ENCODE assay signal across 8 mouse cellular contexts in the genomic region with DNA sequence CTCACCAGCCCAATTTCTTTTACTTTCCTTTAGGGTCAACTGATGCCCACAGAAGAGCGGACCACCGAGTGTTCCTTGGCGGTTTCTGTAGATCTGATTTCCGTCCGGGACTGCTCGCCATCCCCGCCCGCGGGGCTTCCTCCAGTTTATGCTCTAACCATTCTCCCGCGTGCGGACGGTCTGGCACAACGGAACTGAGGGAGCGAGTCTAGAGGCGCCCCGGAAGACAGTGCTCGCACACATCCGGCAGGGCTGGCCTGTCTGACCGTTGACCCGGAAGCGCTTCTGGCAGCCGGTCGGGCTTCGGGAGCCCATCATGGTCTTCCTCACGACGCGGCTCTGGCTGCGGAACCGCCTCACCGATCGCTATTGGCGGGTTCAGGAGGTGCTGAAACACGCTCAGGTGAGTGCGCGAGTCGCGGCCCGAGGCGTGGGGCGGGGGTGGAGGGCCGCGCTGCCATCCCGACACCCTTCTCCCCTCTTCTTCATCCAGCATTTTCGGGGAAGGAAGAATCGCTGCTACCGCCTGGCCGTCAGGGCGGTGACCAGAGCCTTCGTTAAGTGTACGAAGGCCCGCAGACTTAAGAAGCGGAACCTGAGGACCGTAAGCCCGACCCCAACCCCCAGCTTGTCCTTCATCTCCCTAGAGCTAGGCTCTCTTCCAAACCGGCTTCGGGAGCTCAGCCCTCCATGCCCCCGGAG. TPM values are rescaled to one million over a fixed set of nuclear protein-coding genes. Genes with fewer than 3 reads are reported as not detected.
DNase-seq lines count a peak whose midpoint lies in the region; ATAC-seq and TF ChIP-seq lines count a peak whose summit lies in the region.

No protein-coding gene starts in this region.

- ATAC-seq in heart, embryonic 15.5 days (replicated peaks; ENCODE audit: insufficient number of reproducible peaks, insufficient read depth, low FRiP score, low read depth) = peak; percentile 96
- peak; percentile 99 for ATAC-seq in liver, embryonic 14.5 days (ENCODE audit: insufficient read depth)
- ATAC-seq in neural tube, embryonic 11.5 days (ENCODE audit: insufficient read depth, low FRiP score, low TSS enrichment) = peak; percentile 99
- peak; percentile 98 for ATAC-seq in stomach, postnatal 0 days (ENCODE audit: low FRiP score, low TSS enrichment)

- H3K36me3 ChIP-seq in heart, embryonic 15.5 days = peaks cover 15% of the 10 kb centered on the region
- peaks cover 26% of the 10 kb centered on the region for H3K36me3 ChIP-seq in liver, embryonic 14.5 days (replicated peaks; ENCODE audit: control insufficient read depth, insufficient read depth, low read depth)
- H3K36me3 ChIP-seq in neural tube, embryonic 11.5 days (ENCODE audit: control insufficient read depth, insufficient read depth, low read length) = peaks cover 7% of the 10 kb centered on the region
- peaks cover 6% of the 10 kb centered on the region for H3K36me3 ChIP-seq in stomach, postnatal 0 days (ENCODE audit: control insufficient read depth, insufficient read depth, low read length)

- 0 out of 2 replicates have a peak, but pooled peaks cover 2% of the 10 kb centered on the region for H3K4me1 ChIP-seq in brown adipose tissue, adult 24 weeks (ENCODE audit: control insufficient read depth, insufficient read depth, insufficient read length, low read length)
- peaks cover 16% of the 10 kb centered on the region for H3K4me1 ChIP-seq in heart, embryonic 15.5 days (replicated peaks)
- peaks cover 10 to 13% of the 10 kb centered on the region in 2 experiments for H3K4me1 ChIP-seq in liver, embryonic 14.5 days (replicated peaks; ENCODE audit: control insufficient read depth in 2 of 2, insufficient read depth in 2 of 2, low read length in 1 of 2)
- peaks cover 11% of the 10 kb centered on the region; the same call in 1 of the 2 replicates for H3K4me1 ChIP-seq in neural tube, embryonic 11.5 days (ENCODE audit: control insufficient read depth, insufficient read depth, low read length)
- H3K4me1 ChIP-seq in stomach, postnatal 0 days (replicated peaks; ENCODE audit: control insufficient read depth, insufficient read depth) = 0 out of 2 replicates have a peak, but pooled peaks cover 3% of the 10 kb centered on the region

- no peaks in the 10 kb centered on the region for H3K9me3 ChIP-seq in heart, embryonic 15.5 days (replicated peaks)
- no peaks in the 10 kb centered on the region for H3K9me3 ChIP-seq in liver, embryonic 14.5 days (ENCODE audit: control insufficient read depth, low read length)
- no peaks in the 10 kb centered on the region for H3K9me3 ChIP-seq in neural tube, embryonic 11.5 days (ENCODE audit: control insufficient read depth, low read length)
- H3K9me3 ChIP-seq in stomach, postnatal 0 days (ENCODE audit: control insufficient read depth, low read length) = no peaks in the 10 kb centered on the region

- H3K27me3 ChIP-seq in heart, embryonic 15.5 days = no peaks in the 10 kb centered on the region
- H3K27me3 ChIP-seq in liver, embryonic 14.5 days (ENCODE audit: control insufficient read depth, insufficient read depth, low read length) = no peaks in the 10 kb centered on the region; the same call in 1 of the 2 replicates
- no peaks in the 10 kb centered on the region for H3K27me3 ChIP-seq in neural tube, embryonic 11.5 days (ENCODE audit: control insufficient read depth, insufficient read depth, low read length)
- H3K27me3 ChIP-seq in stomach, postnatal 0 days (ENCODE audit: control insufficient read depth, insufficient read depth, low read length) = no peaks in the 10 kb centered on the region

- WGBS in heart, embryonic 15.5 days = under 1% methylated on average over 58 of the region's 58 CpGs
- under 1% methylated on average over 58 of the region's 58 CpGs for WGBS in liver, embryonic 14.5 days (ENCODE audit: insufficient replicate concordance)
- WGBS in neural tube, embryonic 11.5 days = under 1% methylated on average over 58 of the region's 58 CpGs
- WGBS in stomach, postnatal 0 days = 0% methylated on average over 58 of the region's 58 CpGs

- H3K9ac ChIP-seq in heart, embryonic 15.5 days = peak overlapping the region; percentile 70
- peak overlapping the region; percentile 74 for H3K9ac ChIP-seq in liver, embryonic 14.5 days (replicated peaks)
- peak overlapping the region; percentile 78 for H3K9ac ChIP-seq in neural tube, embryonic 11.5 days (ENCODE audit: low read length)
- peak overlapping the region; percentile 87 for H3K9ac ChIP-seq in stomach, postnatal 0 days (ENCODE audit: low read length)

- no peak for TF ChIP-seq CTCF in liver, embryonic 14.5 days (IDR thresholded peaks at IDR 0.05; ENCODE audit: low read depth)
- no peak for TF ChIP-seq CTCF in stomach, postnatal 0 days (IDR thresholded peaks at IDR 0.05; ENCODE audit: low read depth)

- peak overlapping the region; percentile 96 for H3K4me3 ChIP-seq in brown adipose tissue, adult 24 weeks (ENCODE audit: insufficient read depth, low read depth, low read length)
- peak overlapping the region; percentile 65 for H3K4me3 ChIP-seq in heart, embryonic 15.5 days
- peak overlapping the region; percentile 90 to 97 for H3K4me3 ChIP-seq in liver, embryonic 14.5 days (ENCODE audit: insufficient read depth in 1 of 2, low read depth in 2 of 2, low read length in 2 of 2)
- peak overlapping the region; percentile 89 for H3K4me3 ChIP-seq in neural tube, embryonic 11.5 days (ENCODE audit: low read depth, low read length)
- H3K4me3 ChIP-seq in stomach, postnatal 0 days (ENCODE audit: low read depth, low read length) = peak overlapping the region; percentile 89

- TF ChIP-seq EP300 in liver, embryonic 14.5 days (IDR thresholded peaks at IDR 0.05; ENCODE audit: low read depth) = peak; percentile 43; the same call in 1 of the 2 replicates
- no peak for TF ChIP-seq EP300 in stomach, postnatal 0 days (optimal IDR thresholded peaks at IDR 0.05)

- H3K4me2 ChIP-seq in heart, embryonic 15.5 days = peak overlapping the region; percentile 65
- peak overlapping the region; percentile 97 for H3K4me2 ChIP-seq in liver, embryonic 14.5 days (ENCODE audit: low read depth)
- H3K4me2 ChIP-seq in neural tube, embryonic 11.5 days (ENCODE audit: low read depth) = peak overlapping the region; percentile 76
- H3K4me2 ChIP-seq in stomach, postnatal 0 days (replicated peaks; ENCODE audit: low read depth) = peak overlapping the region; percentile 76

- DNase-seq in CD4-positive, CD25-positive, alpha-beta regulatory T cell, adult 2 months (ENCODE audit: low read depth, low spot score) = peak; percentile 97
- peak; percentile 70 for DNase-seq in fibroblast of lung, adult 2 months (ENCODE audit: low read depth)
- DNase-seq in kidney, postnatal 25 days = peak; percentile 97
- DNase-seq in liver, embryonic 14.5 days (ENCODE audit: low read depth in 3 of 3, low spot score in 3 of 3) = peak; percentile 90 to 92 (median 92)
- DNase-seq in neural tube, embryonic 11.5 days (ENCODE audit: low spot score) = peak; percentile 97
- DNase-seq in stomach, postnatal 0 days (ENCODE audit: low spot score) = peak; percentile 95

- peak overlapping the region; percentile 77 for H3K27ac ChIP-seq in brown adipose tissue, adult 24 weeks (replicated peaks; ENCODE audit: low read depth, low read length)
- H3K27ac ChIP-seq in heart, embryonic 15.5 days = peak overlapping the region; percentile 63
- peak overlapping the region; percentile 76 for H3K27ac ChIP-seq in liver, embryonic 14.5 days
- no peak overlapping the region for H3K27ac ChIP-seq in neural tube, embryonic 11.5 days (ENCODE audit: low read depth, low read length)
- H3K27ac ChIP-seq in stomach, postnatal 0 days (replicated peaks) = peak overlapping the region; percentile 88

RNA-seq across cellular contexts. Expression of gene Mrpl20, which starts 0.8 kb away (rescaled TPM):
- polyA plus RNA-seq in brown adipose tissue, adult 24 weeks (2012; ENCODE audit: insufficient read depth, insufficient read length, missing spikeins) = 367 and 416 TPM in 2 replicates
- 131 TPM in 2 replicates for polyA plus RNA-seq in heart, embryonic 15.5 days (2015; fragmentation: Nextera tagmentation; extraction: Ambion mirVana)
- polyA plus RNA-seq in liver, embryonic 14.5 days (2012; rRNA removed) = 41.6 and 62.8 TPM in 2 replicates
- 197 and 200 TPM in 2 replicates for polyA plus RNA-seq in liver, embryonic 14.5 days (2014; fragmentation: Nextera tagmentation; extraction: Ambion mirVana)
- polyA plus RNA-seq in neural tube, embryonic 11.5 days (2014; fragmentation: Nextera tagmentation; extraction: Ambion mirVana) = 225 and 246 TPM in 2 replicates
- polyA plus RNA-seq in stomach, postnatal 0 days (2015; fragmentation: Nextera tagmentation; extraction: Ambion mirVana) = 230 and 240 TPM in 2 replicates

RNA-seq across cellular contexts. Expression of gene Ccnl2, which starts 8.8 kb away (rescaled TPM):
- polyA plus RNA-seq in brown adipose tissue, adult 24 weeks (2012; ENCODE audit: insufficient read depth, insufficient read length, missing spikeins) = 28.2 and 61.6 TPM in 2 replicates
- 106 and 123 TPM in 2 replicates for polyA plus RNA-seq in heart, embryonic 15.5 days (2015; fragmentation: Nextera tagmentation; extraction: Ambion mirVana)
- polyA plus RNA-seq in liver, embryonic 14.5 days (2012; rRNA removed) = 43.3 and 65.8 TPM in 2 replicates
- polyA plus RNA-seq in liver, embryonic 14.5 days (2014; fragmentation: Nextera tagmentation; extraction: Ambion mirVana) = 51.2 and 57.2 TPM in 2 replicates
- 172 and 188 TPM in 2 replicates for polyA plus RNA-seq in neural tube, embryonic 11.5 days (2014; fragmentation: Nextera tagmentation; extraction: Ambion mirVana)
- 72.2 and 83.2 TPM in 2 replicates for polyA plus RNA-seq in stomach, postnatal 0 days (2015; fragmentation: Nextera tagmentation; extraction: Ambion mirVana)

RNA-seq across cellular contexts. Expression of gene Ankrd65, which starts 13.3 kb away (rescaled TPM):
- not detected in 2 replicates for polyA plus RNA-seq in brown adipose tissue, adult 24 weeks (2012; ENCODE audit: insufficient read depth, insufficient read length, missing spikeins)
- 0.13 TPM in 1 of 2 replicates, not detected in the other for polyA plus RNA-seq in heart, embryonic 15.5 days (2015; fragmentation: Nextera tagmentation; extraction: Ambion mirVana)
- polyA plus RNA-seq in liver, embryonic 14.5 days (2012; rRNA removed) = 0.02 and 0.03 TPM in 2 replicates
- not detected in 2 replicates for polyA plus RNA-seq in liver, embryonic 14.5 days (2014; fragmentation: Nextera tagmentation; extraction: Ambion mirVana)
- polyA plus RNA-seq in neural tube, embryonic 11.5 days (2014; fragmentation: Nextera tagmentation; extraction: Ambion mirVana) = not detected in 2 replicates
- polyA plus RNA-seq in stomach, postnatal 0 days (2015; fragmentation: Nextera tagmentation; extraction: Ambion mirVana) = 0.10 and 0.13 TPM in 2 replicates

RNA-seq across cellular contexts. Expression of gene Tmem88b, which starts 17.8 kb away (rescaled TPM):
- polyA plus RNA-seq in brown adipose tissue, adult 24 weeks (2012; ENCODE audit: insufficient read depth, insufficient read length, missing spikeins) = 0.42 and 0.67 TPM in 2 replicates
- polyA plus RNA-seq in heart, embryonic 15.5 days (2015; fragmentation: Nextera tagmentation; extraction: Ambion mirVana) = 1.7 and 2.0 TPM in 2 replicates
- 0.28 and 0.32 TPM in 2 replicates for polyA plus RNA-seq in liver, embryonic 14.5 days (2012; rRNA removed)
- polyA plus RNA-seq in liver, embryonic 14.5 days (2014; fragmentation: Nextera tagmentation; extraction: Ambion mirVana) = 0.04 and 0.11 TPM in 2 replicates
- 0.33 and 0.49 TPM in 2 replicates for polyA plus RNA-seq in neural tube, embryonic 11.5 days (2014; fragmentation: Nextera tagmentation; extraction: Ambion mirVana)
- polyA plus RNA-seq in stomach, postnatal 0 days (2015; fragmentation: Nextera tagmentation; extraction: Ambion mirVana) = 0.13 and 0.27 TPM in 2 replicates

RNA-seq across cellular contexts. Expression of gene Aurkaip1, which starts 27.6 kb away (rescaled TPM):
- 259 and 309 TPM in 2 replicates for polyA plus RNA-seq in brown adipose tissue, adult 24 weeks (2012; ENCODE audit: insufficient read depth, insufficient read length, missing spikeins)
- 121 and 124 TPM in 2 replicates for polyA plus RNA-seq in heart, embryonic 15.5 days (2015; fragmentation: Nextera tagmentation; extraction: Ambion mirVana)
- polyA plus RNA-seq in liver, embryonic 14.5 days (2012; rRNA removed) = 67.4 and 77.0 TPM in 2 replicates
- polyA plus RNA-seq in liver, embryonic 14.5 days (2014; fragmentation: Nextera tagmentation; extraction: Ambion mirVana) = 117 and 120 TPM in 2 replicates
- 129 TPM in 2 replicates for polyA plus RNA-seq in neural tube, embryonic 11.5 days (2014; fragmentation: Nextera tagmentation; extraction: Ambion mirVana)
- polyA plus RNA-seq in stomach, postnatal 0 days (2015; fragmentation: Nextera tagmentation; extraction: Ambion mirVana) = 129 and 133 TPM in 2 replicates
